Mouse (Mus musculus): ENCODE data around the gene Arhgap21. TPM values are rescaled to one million over a fixed set of nuclear protein-coding genes. Genes with fewer than 3 reads are reported as not detected.

The Arhgap21 gene
- 100 to 1,000 TPM; 238 to 256 TPM for total RNA-seq (2021)

- intact Hi-C loops (cut with DNase I), result loop anchor here (1.0 to 10.0 kb wide), 7 partner anchors 70 to 946 kb away; partner anchors contain the start of gene Gpr158
- peak; percentile 75 to 81 for DNase-seq (ENCODE audit: low spot score in 2 of 2)
Measured at GRCm38 (mm10) chr2:20968441-20969200, at the start of gene Arhgap21. Gene Arhgap21, minus strand, starts transcription at chr2:20968881.

GRCm38 (mm10) chr2:21016589-21016988, 47.9 kb upstream of the Arhgap21 start:
- no peak for DNase-seq (ENCODE audit: low spot score in 2 of 2)
- intact Hi-C loops (cut with DNase I), result no loop called here

GRCm38 (mm10) chr2:21010806-21011397, 42.2 kb upstream of the Arhgap21 start:
- DNase-seq (ENCODE audit: low spot score in 2 of 2), result no peak
- intact Hi-C loops (cut with DNase I), result no loop called here

DNA sequence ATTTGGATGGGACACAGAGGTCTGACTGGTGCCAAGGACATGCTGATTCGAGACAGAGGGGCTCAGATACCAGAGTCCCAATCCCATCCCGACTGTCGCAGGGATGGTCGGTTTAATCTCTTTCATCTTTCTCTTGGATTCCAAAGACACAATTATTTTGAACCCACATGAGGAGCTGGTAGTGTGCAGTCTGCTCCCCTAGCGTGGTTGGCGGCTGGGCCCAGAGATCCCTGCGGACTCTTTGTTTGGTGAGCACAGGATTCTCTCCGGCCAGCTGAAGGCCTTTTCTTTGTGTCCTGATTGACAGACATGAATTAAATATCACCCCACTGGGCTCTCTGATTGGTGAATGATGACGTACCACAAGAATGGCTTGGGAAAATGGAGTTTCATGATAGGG, 41.5 kb upstream of the Arhgap21 start:
- intact Hi-C loops (cut with DNase I), result no loop called here
- peak in 1 of 2 experiments; percentile 27 for DNase-seq (ENCODE audit: low spot score in 2 of 2)

GRCm38 (mm10) chr2:21009258-21010140, 40.8 kb upstream of the Arhgap21 start:
- intact Hi-C loops (cut with DNase I), result no loop called here
- DNase-seq (ENCODE audit: low spot score in 2 of 2), result no peak

DNA sequence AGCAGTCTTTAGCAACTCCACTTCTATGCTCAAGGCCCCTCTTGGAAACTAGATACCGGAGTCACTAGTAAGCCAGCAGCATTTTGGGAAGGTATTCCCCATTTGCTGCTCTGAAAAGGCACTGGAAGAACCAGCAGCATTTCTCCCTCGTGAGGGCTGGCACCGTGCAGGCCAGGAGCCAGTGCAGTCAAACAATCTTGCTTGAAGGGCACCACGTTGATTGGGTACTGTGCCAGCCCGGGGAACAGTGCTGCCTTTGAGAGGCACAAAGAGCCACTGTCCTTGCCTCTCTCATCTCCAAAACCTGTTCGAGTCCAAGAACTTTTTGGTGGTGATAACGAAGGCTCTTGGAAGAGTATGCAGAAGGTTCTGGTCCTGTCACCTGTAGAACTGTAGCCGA, 33.9 kb upstream of the Arhgap21 start:
- intact Hi-C loops (cut with DNase I), result no loop called here
- DNase-seq (ENCODE audit: low spot score in 2 of 2), result peak; percentile 37 to 55

GRCm38 (mm10) chr2:21001156-21001555, 32.5 kb upstream of the Arhgap21 start:
- intact Hi-C loops (cut with DNase I), result no loop called here
- DNase-seq (ENCODE audit: low spot score in 2 of 2), result no peak

- DNase-seq (ENCODE audit: low spot score in 2 of 2), result peak in 1 of 2 experiments; percentile 66
- intact Hi-C loops (cut with DNase I), result no loop called here
Measured at GRCm38 (mm10) chr2:20995547-20995946, 26.9 kb upstream of the Arhgap21 start.

GRCm38 (mm10) chr2:20991508-20991907, 22.8 kb upstream of the Arhgap21 start:
- no peak for DNase-seq (ENCODE audit: low spot score in 2 of 2)
- intact Hi-C loops (cut with DNase I), result no loop called here

DNA sequence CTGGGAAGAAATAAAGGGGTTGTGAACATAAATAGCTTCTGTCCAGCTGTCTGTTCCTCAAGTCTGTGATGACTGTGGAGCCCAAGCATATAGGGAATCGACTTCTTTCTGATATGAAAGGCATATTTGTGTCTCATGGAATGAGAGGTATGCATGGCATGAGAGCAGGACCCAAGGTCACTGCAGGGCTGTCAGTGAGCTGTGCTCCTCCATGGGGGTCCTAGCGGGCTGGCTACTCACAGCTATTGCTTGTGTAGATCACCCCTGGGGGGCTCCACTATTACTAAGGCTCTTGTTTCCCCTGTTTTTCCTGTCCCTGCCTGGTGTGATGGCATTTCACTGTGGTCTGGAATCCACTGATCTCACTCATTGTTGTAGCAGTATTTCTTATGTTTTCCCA, 22.2 kb upstream of the Arhgap21 start:
- intact Hi-C loops (cut with DNase I), result no loop called here
- no peak for DNase-seq (ENCODE audit: low spot score in 2 of 2)

- intact Hi-C loops (cut with DNase I), result no loop called here
Measured at GRCm38 (mm10) chr2:20990056-20990455, 21.4 kb upstream of the Arhgap21 start.

GRCm38 (mm10) chr2:20987822-20988221, 19.1 kb upstream of the Arhgap21 start:
- intact Hi-C loops (cut with DNase I), result no loop called here
- DNase-seq (ENCODE audit: low spot score in 2 of 2), result no peak

More at GRCm38 (mm10) chr2:20990056-20990455, 21.4 kb upstream of the Arhgap21 start:
- DNase-seq (ENCODE audit: low spot score in 2 of 2), result no peak

DNA sequence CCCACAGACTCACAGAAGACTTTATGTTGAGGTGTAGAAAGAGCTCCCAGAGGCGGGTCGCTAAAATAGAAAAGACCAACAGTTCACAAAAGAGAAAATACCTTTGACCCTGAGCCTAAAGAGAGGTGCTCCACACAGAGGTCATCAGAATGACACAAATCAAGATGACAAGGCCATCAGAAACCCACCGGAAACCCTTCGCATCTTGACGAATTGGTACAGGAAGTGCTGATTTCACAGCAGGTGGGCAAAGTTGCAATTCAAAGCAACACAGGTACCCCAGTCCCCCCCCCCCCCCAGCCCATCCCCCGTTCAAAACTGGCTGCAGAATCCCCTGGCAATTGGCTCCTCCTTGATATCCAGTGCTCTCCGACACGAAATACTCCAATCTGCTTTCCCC, 10.0 kb upstream of the Arhgap21 start:
- no peak for DNase-seq (ENCODE audit: low spot score in 2 of 2)
- intact Hi-C loops (cut with DNase I), result no loop called here

GRCm38 (mm10) chr2:20977051-20977450, 8.4 kb upstream of the Arhgap21 start:
- intact Hi-C loops (cut with DNase I), result no loop called here
- no peak for DNase-seq (ENCODE audit: low spot score in 2 of 2)

- intact Hi-C loops (cut with DNase I), result loop anchor here (1.0 kb wide), 3 partner anchors 61 to 118 kb away; no protein-coding TSS in a partner anchor
- peak; percentile 65 to 87 for DNase-seq (ENCODE audit: low spot score in 2 of 2)
Measured at GRCm38 (mm10) chr2:20973513-20973912, 4.8 kb upstream of the Arhgap21 start.

DNA sequence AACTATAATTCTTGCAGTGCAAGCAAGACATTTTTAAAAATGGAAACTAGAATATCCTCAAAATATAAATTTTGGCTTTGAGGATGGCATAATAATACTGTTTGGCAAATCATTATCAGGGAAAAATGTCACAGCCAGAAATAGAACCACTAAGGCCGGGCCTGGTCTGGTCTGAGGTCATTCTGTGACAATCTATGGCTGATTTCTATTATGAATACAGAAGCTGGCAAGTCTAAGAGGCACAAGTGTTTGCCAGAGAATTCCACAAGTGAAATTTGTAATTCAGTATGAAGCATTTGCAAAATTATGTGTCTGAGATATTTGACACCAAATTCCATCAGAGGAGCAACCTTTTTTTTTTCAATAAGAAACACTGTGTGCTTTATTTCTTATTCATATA, 3.5 kb upstream of the Arhgap21 start:
- intact Hi-C loops (cut with DNase I), result no loop called here
- no peak for DNase-seq (ENCODE audit: low spot score in 2 of 2)

DNA sequence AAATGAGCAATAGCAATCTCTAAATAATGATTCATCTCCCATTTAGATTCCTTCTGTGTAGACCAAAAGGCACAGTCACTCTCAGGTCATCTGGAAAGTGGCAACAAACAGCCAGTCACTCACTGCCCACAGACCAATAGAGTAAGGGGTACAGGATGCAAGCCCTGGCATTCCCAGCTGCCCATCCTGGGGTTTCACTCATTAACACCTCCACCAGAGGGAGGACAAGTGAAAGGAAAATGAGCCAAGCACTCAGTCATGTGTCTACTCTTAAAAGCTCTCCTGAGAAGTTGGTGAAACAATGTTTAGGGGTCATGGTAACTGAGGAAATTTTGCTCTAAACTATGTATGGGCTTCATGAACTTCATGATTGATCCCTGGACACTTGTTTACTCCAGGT, 2.9 kb upstream of the Arhgap21 start:
- intact Hi-C loops (cut with DNase I), result no loop called here
- DNase-seq (ENCODE audit: low spot score in 2 of 2), result no peak

DNA sequence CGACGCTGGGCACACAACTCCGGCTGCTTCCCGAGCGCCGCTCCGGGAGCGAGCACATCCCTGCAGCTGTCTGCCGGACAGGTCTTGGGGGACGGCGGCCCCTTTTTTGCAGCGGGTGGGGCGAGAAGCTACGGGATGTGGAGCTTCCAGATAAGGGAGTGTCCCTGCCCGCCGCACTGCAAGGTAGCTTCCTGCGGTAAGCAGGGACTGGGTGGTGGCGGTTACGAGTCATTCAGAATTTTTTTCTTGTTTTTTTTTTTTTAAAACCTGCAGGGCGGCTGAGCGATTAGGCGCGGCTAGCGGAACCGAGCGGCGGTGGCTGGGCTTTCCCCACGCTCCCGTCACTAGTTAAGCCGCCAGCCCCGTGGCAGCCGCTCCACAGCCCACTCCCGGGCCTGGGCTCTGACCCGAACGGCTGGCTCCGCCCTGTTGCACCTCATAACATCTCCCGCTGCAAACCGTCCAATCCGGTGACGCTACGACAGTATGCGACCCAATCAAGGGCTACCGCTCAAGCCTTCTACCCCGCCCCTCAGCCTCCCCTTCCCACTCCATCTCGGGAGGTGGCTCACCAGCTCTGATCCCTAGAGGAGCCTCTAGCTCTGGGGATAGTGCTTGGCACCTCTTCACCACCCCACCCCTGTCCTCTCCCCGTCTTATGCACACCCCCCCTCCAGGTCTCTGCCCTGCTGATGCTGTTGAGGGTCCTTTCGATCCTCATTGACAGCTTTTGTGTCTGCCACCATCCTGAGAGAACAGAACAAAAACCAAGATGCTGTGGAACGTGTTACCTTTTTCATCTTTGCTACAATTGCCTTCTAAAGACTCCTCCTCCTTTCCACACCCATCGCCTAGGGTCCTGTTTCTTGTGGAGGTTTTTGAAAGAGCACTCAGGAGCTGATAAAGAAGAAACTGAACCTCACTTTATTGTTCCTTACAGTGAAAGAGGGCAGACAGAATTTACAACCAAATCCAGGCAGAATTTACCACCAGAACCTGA, 820 bp upstream of the Arhgap21 start:
- peak; percentile 96 to 99 for DNase-seq (ENCODE audit: low spot score in 2 of 2)
- intact Hi-C loops (cut with DNase I), result loop anchor here (1.0 to 10.0 kb wide), 6 partner anchors 71 to 945 kb away; partner anchors contain the start of gene Gpr158
